Mouse (Mus musculus): Measurements from ENCODE around the gene Gys2.
"Not testable (repeated sequence)": the region's sequence is repeated elsewhere in the genome, so short reads cannot be mapped to it uniquely, and the experiment has no call there.

Gene Gys2

GRCm38 (mm10) chr6:142472801-142473203, at the start of gene Gys2:
Gene Gys2 (minus strand): TSS chr6:142473109.
- DNase-seq (ENCODE audit: low read depth, low spot score): no peak

- DNase-seq (ENCODE audit: low read depth, low spot score): no peak
Measured at GRCm38 (mm10) chr6:142521591-142522110, 48.7 kb upstream of the Gys2 start.

- no peak for DNase-seq (ENCODE audit: low read depth, low spot score)
Measured at GRCm38 (mm10) chr6:142519110-142519509, 46.2 kb upstream of the Gys2 start.

- not testable (repeated sequence) for DNase-seq (ENCODE audit: low read depth, low spot score)
Measured at GRCm38 (mm10) chr6:142515379-142515778, 42.5 kb upstream of the Gys2 start.

GRCm38 (mm10) chr6:142514912-142515311, 42.0 kb upstream of the Gys2 start:
- DNase-seq (ENCODE audit: low read depth, low spot score): no peak

- DNase-seq (ENCODE audit: low read depth, low spot score): no peak
Measured at GRCm38 (mm10) chr6:142512902-142513301, 40.0 kb upstream of the Gys2 start.

GRCm38 (mm10) chr6:142511516-142512135, 38.7 kb upstream of the Gys2 start:
- no peak for DNase-seq (ENCODE audit: low read depth, low spot score)

- DNase-seq (ENCODE audit: low read depth, low spot score): no peak
Measured at GRCm38 (mm10) chr6:142508663-142509062, 35.8 kb upstream of the Gys2 start.

GRCm38 (mm10) chr6:142507785-142508162, 34.9 kb upstream of the Gys2 start, which contains the start of gene Ldhb:
Gene Ldhb (minus strand): TSS chr6:142507957.
- peak; percentile 60 for DNase-seq (ENCODE audit: low read depth, low spot score)

GRCm38 (mm10) chr6:142507033-142507784, 34.3 kb upstream of the Gys2 start:
- no peak for DNase-seq (ENCODE audit: low read depth, low spot score)

GRCm38 (mm10) chr6:142506338-142507032, 33.6 kb upstream of the Gys2 start:
- no peak for DNase-seq (ENCODE audit: low read depth, low spot score)

GRCm38 (mm10) chr6:142503601-142504000, 30.7 kb upstream of the Gys2 start:
- DNase-seq (ENCODE audit: low read depth, low spot score): no peak

GRCm38 (mm10) chr6:142502519-142503125, 29.7 kb upstream of the Gys2 start:
- no peak for DNase-seq (ENCODE audit: low read depth, low spot score)

GRCm38 (mm10) chr6:142490114-142490513, 17.2 kb upstream of the Gys2 start:
- not testable (repeated sequence) for DNase-seq (ENCODE audit: low read depth, low spot score)

GRCm38 (mm10) chr6:142487638-142488037, 14.7 kb upstream of the Gys2 start:
- no peak for DNase-seq (ENCODE audit: low read depth, low spot score)

GRCm38 (mm10) chr6:142485478-142486123, 12.7 kb upstream of the Gys2 start:
- no peak for DNase-seq (ENCODE audit: low read depth, low spot score)

- no peak for DNase-seq (ENCODE audit: low read depth, low spot score)
Measured at GRCm38 (mm10) chr6:142477239-142477638, 4.3 kb upstream of the Gys2 start.

- no peak for DNase-seq (ENCODE audit: low read depth, low spot score)
Measured at GRCm38 (mm10) chr6:142471141-142471540, 1.8 kb downstream of the Gys2 start.

- no peak for DNase-seq (ENCODE audit: low read depth, low spot score)
Measured at GRCm38 (mm10) chr6:142469602-142470001, 3.3 kb downstream of the Gys2 start.

- no peak for DNase-seq (ENCODE audit: low read depth, low spot score)
Measured at GRCm38 (mm10) chr6:142462194-142462593, 10.7 kb downstream of the Gys2 start.

GRCm38 (mm10) chr6:142459017-142459678, 13.8 kb downstream of the Gys2 start:
- DNase-seq (ENCODE audit: low read depth, low spot score): no peak

Measured in retina, adult 2 months (tissue).